Mouse (Mus musculus): ENCODE data around the gene Elovl7. TPM values are rescaled to one million over a fixed set of nuclear protein-coding genes. Genes with fewer than 3 reads are reported as not detected.
A peak's percentile ranks its signal among the peaks of the same experiment; 100 is the strongest.

Gene Elovl7
- 2.7 and 3.0 TPM in 2 replicates for polyA plus RNA-seq (2015; fragmentation: Nextera tagmentation; extraction: Ambion mirVana)

DNA sequence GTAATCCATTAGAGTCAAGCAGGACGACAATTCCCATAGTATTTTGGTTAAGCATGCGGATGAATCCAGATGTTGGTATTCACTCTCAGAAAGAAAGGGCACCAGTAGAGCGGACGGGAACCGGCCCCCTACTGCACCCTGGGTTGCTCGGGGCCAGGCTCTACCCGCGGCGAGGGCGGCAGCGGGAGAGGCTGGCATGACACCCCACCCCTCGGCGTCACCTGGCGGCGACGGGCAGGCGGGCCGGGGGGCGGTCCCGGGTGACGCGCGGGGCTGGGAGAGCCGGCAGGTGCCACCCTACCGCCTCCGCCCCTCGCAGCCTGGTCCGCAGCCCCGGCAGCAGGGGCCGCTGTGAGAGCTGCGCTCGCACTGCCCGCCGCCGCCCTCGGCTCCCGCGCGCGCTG lies at the start of gene Elovl7:
Elovl7 (plus strand) TSS at position 324 of the 404 bp plus-strand sequence.
- H3K27me3 ChIP-seq: peaks cover 23% of the 10 kb centered on the region
- ATAC-seq (ENCODE audit: low FRiP score, low read depth): peak; percentile 94
- H3K4me3 ChIP-seq: peak within 1 kb of the TSS; percentile 83
- H3K36me3 ChIP-seq: no peaks in the 10 kb centered on the region
- H3K9ac ChIP-seq: peak within 1 kb of the TSS; percentile 71
- 0% methylated on average over 17 of the region's 40 CpGs for WGBS
- H3K4me1 ChIP-seq (replicated peaks): peaks cover 19% of the 10 kb centered on the region; the same call in 1 of the 2 replicates
- H3K4me2 ChIP-seq: peak within 1 kb of the TSS; percentile 100
- no peaks in the 10 kb centered on the region for H3K9me3 ChIP-seq
- no peak within 1 kb of the TSS for H3K27ac ChIP-seq (replicated peaks)

DNA sequence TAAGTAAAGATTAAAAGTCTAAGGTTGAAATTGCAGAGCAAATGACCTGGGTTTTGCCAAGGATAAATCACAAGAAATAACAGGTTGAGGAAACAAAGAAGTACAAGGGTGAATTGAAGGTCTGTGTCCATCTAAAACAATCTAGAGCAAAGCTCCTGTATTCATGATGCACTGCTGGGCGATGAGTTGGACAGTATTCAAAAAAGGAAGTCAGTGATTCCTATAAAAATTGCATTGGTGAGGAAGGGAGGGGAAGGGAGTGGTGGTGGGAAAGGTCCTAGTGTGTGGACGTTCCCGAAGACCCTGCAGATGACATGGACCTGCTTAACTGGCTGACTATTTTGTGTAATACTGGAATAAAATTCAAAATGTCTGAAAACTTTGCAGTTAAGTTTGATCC lies 49.6 kb upstream of the Elovl7 start:
- H3K9me3 ChIP-seq: no peaks in the 10 kb centered on the region
- H3K36me3 ChIP-seq: peaks cover 7% of the 10 kb centered on the region
- H3K9ac ChIP-seq: no peak overlapping the region
- no peaks in the 10 kb centered on the region for H3K27me3 ChIP-seq
- peaks cover 3% of the 10 kb centered on the region for H3K4me1 ChIP-seq (replicated peaks)
- 87% methylated on average over 3 of the region's 3 CpGs for whole genome bisulfite sequencing
- no peak for ATAC-seq (ENCODE audit: low FRiP score, low read depth)
- H3K27ac ChIP-seq (replicated peaks): no peak overlapping the region
- H3K4me2 ChIP-seq: no peak overlapping the region
- no peak overlapping the region for H3K4me3 ChIP-seq

GRCm38 (mm10) chr13:108170002-108170401 lies 44.2 kb upstream of the Elovl7 start:
- no peaks in the 10 kb centered on the region for H3K4me1 ChIP-seq (replicated peaks)
- peaks cover 38% of the 10 kb centered on the region for H3K36me3 ChIP-seq
- no peak overlapping the region for H3K9ac ChIP-seq
- ATAC-seq (ENCODE audit: low FRiP score, low read depth): no peak
- no peak overlapping the region for H3K4me3 ChIP-seq
- H3K9me3 ChIP-seq: no peaks in the 10 kb centered on the region
- H3K27me3 ChIP-seq: no peaks in the 10 kb centered on the region
- no peak overlapping the region for H3K27ac ChIP-seq (replicated peaks)
- 100% methylated on average over 1 of the region's 1 CpGs for WGBS
- no peak overlapping the region for H3K4me2 ChIP-seq

DNA sequence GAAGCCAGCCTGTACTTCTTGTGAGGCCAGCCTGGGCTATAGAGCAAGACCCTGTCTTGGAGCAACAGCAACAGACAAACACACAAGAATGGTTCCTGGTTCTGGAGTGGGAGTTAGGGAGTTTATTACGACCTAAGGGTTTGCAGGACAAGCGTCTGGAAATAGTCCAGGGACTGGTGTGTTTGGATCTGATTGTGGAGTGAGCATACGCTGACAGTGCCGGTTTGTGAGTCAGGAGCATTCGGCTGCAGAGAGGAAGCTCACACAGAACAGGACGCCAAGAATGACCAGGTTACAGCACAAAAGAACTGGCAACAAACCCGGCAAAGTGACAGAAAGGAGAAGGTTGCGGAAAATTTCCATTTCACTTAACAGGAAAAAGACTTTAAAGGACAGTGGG lies 43.7 kb upstream of the Elovl7 start:
- H3K36me3 ChIP-seq: peaks cover 42% of the 10 kb centered on the region
- no peak for ATAC-seq (ENCODE audit: low FRiP score, low read depth)
- H3K4me2 ChIP-seq: no peak overlapping the region
- H3K27ac ChIP-seq (replicated peaks): no peak overlapping the region
- no peaks in the 10 kb centered on the region for H3K9me3 ChIP-seq
- 90% methylated on average over 8 of the region's 8 CpGs for WGBS
- no peak overlapping the region for H3K4me3 ChIP-seq
- H3K4me1 ChIP-seq (replicated peaks): no peaks in the 10 kb centered on the region
- H3K27me3 ChIP-seq: no peaks in the 10 kb centered on the region
- no peak overlapping the region for H3K9ac ChIP-seq

DNA sequence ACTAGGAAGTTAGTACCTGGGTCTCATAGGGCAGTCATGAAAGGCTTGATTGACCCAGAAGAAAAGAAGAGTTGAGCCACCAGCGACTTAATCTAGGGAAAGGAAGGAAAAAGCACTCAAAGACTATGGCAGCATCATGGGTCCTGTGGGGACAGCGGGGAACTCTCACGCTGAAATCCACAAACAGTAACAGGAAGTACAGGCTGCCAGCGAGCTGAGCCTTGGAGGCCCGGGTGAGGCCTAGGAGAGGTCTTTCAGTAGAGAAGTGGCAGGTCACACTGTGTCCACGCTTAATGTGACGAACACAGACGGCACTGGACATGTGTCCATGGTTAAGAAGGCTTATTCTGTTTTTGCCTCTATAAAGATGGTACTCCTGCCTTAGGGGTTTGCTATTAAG lies 34.6 kb upstream of the Elovl7 start:
- Histone ChIP-seq H3K9ac (no peak overlapping the region), H3K36me3 (peaks cover 56% of the 10 kb centered on the region), H3K27me3 (no peaks in the 10 kb centered on the region), H3K9me3 (no peaks in the 10 kb centered on the region), H3K4me3 (no peak overlapping the region), H3K27ac (replicated peaks) (no peak overlapping the region), H3K4me1 (replicated peaks) (no peaks in the 10 kb centered on the region), H3K4me2 (no peak overlapping the region)
- 86% methylated on average over 8 of the region's 8 CpGs for WGBS
- ATAC-seq (ENCODE audit: low FRiP score, low read depth): no peak

GRCm38 (mm10) chr13:108180821-108181220 lies 33.4 kb upstream of the Elovl7 start:
- H3K9me3 ChIP-seq: no peaks in the 10 kb centered on the region
- H3K4me1 ChIP-seq (replicated peaks): no peaks in the 10 kb centered on the region
- no peak for ATAC-seq (ENCODE audit: low FRiP score, low read depth)
- peaks cover 59% of the 10 kb centered on the region for H3K36me3 ChIP-seq
- no peaks in the 10 kb centered on the region for H3K27me3 ChIP-seq
- H3K9ac ChIP-seq: no peak overlapping the region
- WGBS: 86% methylated on average over 5 of the region's 5 CpGs
- no peak overlapping the region for H3K27ac ChIP-seq (replicated peaks)
- H3K4me3 ChIP-seq: no peak overlapping the region
- H3K4me2 ChIP-seq: no peak overlapping the region

DNA sequence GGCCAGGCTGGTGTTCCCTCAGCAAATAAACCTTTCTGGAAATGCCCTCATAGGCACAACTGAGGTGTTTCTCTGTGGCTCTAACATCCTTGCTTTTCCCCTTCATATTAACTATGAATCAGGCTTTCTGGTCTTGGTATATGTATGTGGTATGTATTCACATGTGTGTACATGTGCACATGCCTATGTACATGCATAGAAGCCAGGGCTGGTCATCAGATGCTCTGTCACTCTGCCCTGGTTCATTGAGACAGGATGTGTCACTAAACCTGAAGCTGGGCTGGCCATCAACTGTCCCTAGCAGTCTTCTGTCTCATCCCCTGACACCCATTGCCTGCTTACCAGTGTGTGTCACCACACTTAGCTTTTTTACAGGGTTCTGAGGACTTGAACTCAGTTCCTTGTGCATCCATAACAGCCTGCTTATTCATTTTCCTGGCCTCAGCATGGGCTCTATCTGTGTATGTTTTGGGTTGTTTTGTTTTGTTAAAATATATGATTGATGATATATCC lies 29.4 kb upstream of the Elovl7 start:
- Histone ChIP-seq H3K9me3 (no peaks in the 10 kb centered on the region), H3K9ac (no peak overlapping the region), H3K36me3 (peaks cover 42% of the 10 kb centered on the region), H3K4me2 (no peak overlapping the region), H3K27me3 (no peaks in the 10 kb centered on the region), H3K27ac (replicated peaks) (no peak overlapping the region), H3K4me3 (no peak overlapping the region), H3K4me1 (replicated peaks) (no peaks in the 10 kb centered on the region)
- no peak for ATAC-seq (ENCODE audit: low FRiP score, low read depth)

- Histone ChIP-seq H3K4me2 (no peak overlapping the region), H3K4me3 (no peak overlapping the region), H3K9ac (no peak overlapping the region), H3K9me3 (no peaks in the 10 kb centered on the region), H3K36me3 (peaks cover 40% of the 10 kb centered on the region), H3K27me3 (no peaks in the 10 kb centered on the region), H3K27ac (replicated peaks) (no peak overlapping the region), H3K4me1 (replicated peaks) (no peaks in the 10 kb centered on the region)
- WGBS: 96% methylated on average over 3 of the region's 3 CpGs
- no peak for ATAC-seq (ENCODE audit: low FRiP score, low read depth)
Measured at GRCm38 (mm10) chr13:108185530-108185929, 28.7 kb upstream of the Elovl7 start.

- ATAC-seq (ENCODE audit: low FRiP score, low read depth): no peak
Measured at GRCm38 (mm10) chr13:108187994-108188393, 26.2 kb upstream of the Elovl7 start.

DNA sequence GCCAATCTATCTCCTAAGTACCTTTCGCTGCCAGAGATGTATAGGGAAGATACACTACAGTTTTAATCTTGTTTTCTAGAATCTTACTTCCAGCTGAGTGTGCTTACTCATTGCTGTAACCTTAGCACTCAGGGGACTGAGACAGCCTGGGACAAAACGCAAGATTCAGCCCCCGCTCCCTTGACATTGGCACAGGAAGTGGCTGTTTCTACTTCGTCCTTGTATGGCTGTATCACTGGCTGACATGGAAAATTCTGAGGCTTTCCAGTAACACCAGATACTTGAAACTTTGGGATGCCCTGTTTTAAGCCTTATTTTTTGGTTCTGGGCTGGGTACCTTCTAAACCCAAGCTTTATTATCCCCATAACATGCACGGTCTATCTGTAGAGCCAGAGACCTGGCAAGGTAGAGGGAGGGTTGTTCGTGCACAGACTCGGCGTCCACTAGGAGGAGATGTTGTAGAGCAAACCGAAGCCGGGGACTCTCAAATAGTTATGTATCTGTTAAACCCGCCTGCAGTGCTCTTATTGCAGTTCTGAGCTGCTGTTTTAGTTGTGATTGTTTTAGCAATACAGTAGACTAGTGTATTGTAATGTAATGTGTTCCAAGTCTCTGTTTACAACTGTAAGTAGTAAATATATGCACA lies 23.0 kb upstream of the Elovl7 start:
- ATAC-seq (ENCODE audit: low FRiP score, low read depth): peak; percentile 79; the same call in 1 of the 2 replicates
- 66% methylated on average over 11 of the region's 11 CpGs for WGBS

More at GRCm38 (mm10) chr13:108187994-108188393, 26.2 kb upstream of the Elovl7 start:
- 94% methylated on average over 4 of the region's 4 CpGs for WGBS
- Histone ChIP-seq H3K4me1 (replicated peaks) (no peaks in the 10 kb centered on the region), H3K36me3 (peaks cover 23% of the 10 kb centered on the region), H3K4me3 (no peak overlapping the region), H3K27me3 (no peaks in the 10 kb centered on the region), H3K4me2 (no peak overlapping the region), H3K9me3 (no peaks in the 10 kb centered on the region), H3K27ac (replicated peaks) (no peak overlapping the region), H3K9ac (no peak overlapping the region)

GRCm38 (mm10) chr13:108195474-108195873 lies 18.7 kb upstream of the Elovl7 start:
- Histone ChIP-seq H3K9me3 (no peaks in the 10 kb centered on the region), H3K4me1 (replicated peaks) (no peaks in the 10 kb centered on the region), H3K36me3 (peaks cover 14% of the 10 kb centered on the region; the same call in 1 of the 2 replicates), H3K27me3 (no peaks in the 10 kb centered on the region), H3K9ac (no peak overlapping the region), H3K4me2 (no peak overlapping the region), H3K27ac (replicated peaks) (no peak overlapping the region), H3K4me3 (no peak overlapping the region)
- 93% methylated on average over 6 of the region's 6 CpGs for WGBS
- no peak for ATAC-seq (ENCODE audit: low FRiP score, low read depth)

More for the DNA sequence above, 23.0 kb upstream of the Elovl7 start:
- H3K4me2 ChIP-seq: no peak overlapping the region
- H3K4me1 ChIP-seq (replicated peaks): no peaks in the 10 kb centered on the region
- H3K36me3 ChIP-seq: peaks cover 18% of the 10 kb centered on the region; the same call in 1 of the 2 replicates
- H3K4me3 ChIP-seq: no peak overlapping the region
- no peaks in the 10 kb centered on the region for H3K9me3 ChIP-seq
- H3K27ac ChIP-seq (replicated peaks): no peak overlapping the region
- no peak overlapping the region for H3K9ac ChIP-seq
- H3K27me3 ChIP-seq: no peaks in the 10 kb centered on the region

DNA sequence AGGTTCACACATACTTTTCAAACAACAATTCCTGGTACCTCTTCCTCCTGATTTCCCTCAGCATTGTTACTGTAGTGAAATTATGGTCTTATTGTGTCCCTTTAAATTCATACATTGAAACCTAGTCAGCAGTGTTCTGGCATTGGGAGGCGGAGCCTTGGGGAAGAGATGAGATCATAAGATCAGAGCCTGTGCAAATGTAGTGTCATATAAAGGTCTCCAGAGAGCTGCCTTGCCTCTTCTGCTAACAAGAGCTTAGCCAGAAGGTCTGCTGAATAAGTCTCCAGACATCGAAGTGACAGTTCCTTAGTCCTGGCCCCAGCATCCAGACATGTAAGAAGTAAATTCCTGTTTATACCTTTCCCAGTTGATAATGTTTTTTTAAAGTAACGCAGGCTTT lies 9.3 kb upstream of the Elovl7 start:
- Histone ChIP-seq H3K4me3 (no peak overlapping the region), H3K27ac (replicated peaks) (no peak overlapping the region), H3K4me1 (replicated peaks) (no peaks in the 10 kb centered on the region), H3K36me3 (no peaks in the 10 kb centered on the region), H3K27me3 (no peaks in the 10 kb centered on the region), H3K4me2 (no peak overlapping the region), H3K9ac (no peak overlapping the region), H3K9me3 (no peaks in the 10 kb centered on the region)
- 89% methylated on average over 3 of the region's 3 CpGs for WGBS
- no peak for ATAC-seq (ENCODE audit: low FRiP score, low read depth)

All from hindbrain, embryonic 15.5 days (tissue).